Mouse (Mus musculus) cortical plate, adult 2 months (tissue): ENCODE measurements around the gene Tmem8b.

Source experiments
- CTCF ChIP-seq: fragments of 200-500 bp; IDR thresholded peaks from 2 replicates; pipeline ENCODE4 v1.5.1; 2011; ENCODE audit warnings: mild to moderate bottlenecking, control low read depth, low read length; ENCODE audit not compliant: insufficient read depth; ENCODE audit errors: extremely low read depth
- POLR2A ChIP-seq: fragments of 200-500 bp; IDR thresholded peaks from 2 replicates; pipeline ENCODE4 v1.6.1; 2011; ENCODE audit warnings: mild to moderate bottlenecking, low read length, control low read depth; ENCODE audit not compliant: insufficient read depth; ENCODE audit errors: extremely low read depth

DNA sequence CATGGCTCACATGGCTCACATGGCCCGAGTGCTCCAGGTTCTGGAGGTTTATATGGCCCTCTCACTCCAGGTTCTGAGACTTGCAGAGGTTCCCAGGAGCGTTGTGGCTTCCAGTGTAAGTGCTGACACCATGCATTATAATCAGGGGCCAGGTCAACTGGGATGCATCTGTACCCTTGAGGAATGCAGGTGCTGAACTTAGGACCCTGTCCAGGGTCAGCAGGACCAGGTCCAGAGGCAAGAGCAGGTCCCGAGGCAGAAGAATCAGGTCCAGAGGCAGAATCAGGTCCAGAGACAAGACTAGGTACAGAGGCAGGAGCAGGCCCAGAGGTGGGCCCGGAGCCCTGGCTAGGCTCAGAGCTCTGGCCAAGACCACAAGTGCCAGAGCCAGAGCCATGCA lies 16.0 kb upstream of the Tmem8b start:
- TF ChIP-seq CTCF: no peak
- TF ChIP-seq POLR2A: no peak
